Comparison of ENCODE assay signal across 8 mouse cellular contexts in genomic region chr15:79075658-79076365, GRCm38 (mm10). TPM values are rescaled to one million over a fixed set of nuclear protein-coding genes. Genes with fewer than 3 reads are reported as not detected.
DNase-seq lines count a peak whose midpoint lies in the region; ATAC-seq and TF ChIP-seq lines count a peak whose summit lies in the region.

No protein-coding gene starts in this region.

- no peak for TF ChIP-seq CTCF in left cerebral cortex, adult 2 months (IDR thresholded peaks at IDR 0.05)
- no peak for TF ChIP-seq CTCF in midbrain, postnatal 0 days (IDR thresholded peaks at IDR 0.05)

- H3K9ac ChIP-seq in hindbrain, embryonic 16.5 days (ENCODE audit: low read depth, low read length): peak overlapping the region; percentile 84
- H3K9ac ChIP-seq in midbrain, postnatal 0 days (replicated peaks; ENCODE audit: low read length, poor library complexity, severe bottlenecking): peak overlapping the region; percentile 63

- no peak for ATAC-seq in hindbrain, embryonic 16.5 days
- no peak for ATAC-seq in midbrain, postnatal 0 days (ENCODE audit: low FRiP score)

- no peaks in the 10 kb centered on the region for H3K27me3 ChIP-seq in embryonic facial prominence, embryonic 10.5 days (replicated peaks; ENCODE audit: low read depth, poor library complexity, severe bottlenecking)
- no peaks in the 10 kb centered on the region for H3K27me3 ChIP-seq in hindbrain, embryonic 16.5 days (replicated peaks; ENCODE audit: control insufficient read depth, insufficient read depth, low read length)
- H3K27me3 ChIP-seq in midbrain, postnatal 0 days (ENCODE audit: insufficient read depth, low read length): no peaks in the 10 kb centered on the region

- peak overlapping the region; percentile 97 for H3K4me3 ChIP-seq in left cerebral cortex, adult 2 months
- peak overlapping the region; percentile 97 for H3K4me3 ChIP-seq in embryonic facial prominence, embryonic 10.5 days
- peak overlapping the region; percentile 67 for H3K4me3 ChIP-seq in hindbrain, embryonic 16.5 days (ENCODE audit: low read length)
- peak overlapping the region; percentile 68 for H3K4me3 ChIP-seq in midbrain, postnatal 0 days (ENCODE audit: low read depth, low read length)

- H3K4me2 ChIP-seq in hindbrain, embryonic 16.5 days (ENCODE audit: low read length): peak overlapping the region; percentile 91
- H3K4me2 ChIP-seq in midbrain, postnatal 0 days (ENCODE audit: low read depth, low read length, poor library complexity, severe bottlenecking): peak overlapping the region; percentile 86

- peaks cover 21% of the 10 kb centered on the region for H3K4me1 ChIP-seq in embryonic facial prominence, embryonic 10.5 days
- peaks cover 17% of the 10 kb centered on the region for H3K4me1 ChIP-seq in hindbrain, embryonic 16.5 days (ENCODE audit: control insufficient read depth, insufficient read depth, low read depth, low read length)
- H3K4me1 ChIP-seq in midbrain, postnatal 0 days (ENCODE audit: insufficient read depth, low read length): no peaks in the 10 kb centered on the region

- peak overlapping the region; percentile 83; the same call in 1 of the 2 replicates for H3K27ac ChIP-seq in left cerebral cortex, adult 2 months
- H3K27ac ChIP-seq in embryonic facial prominence, embryonic 10.5 days (replicated peaks): peak overlapping the region; percentile 85
- no peak overlapping the region for H3K27ac ChIP-seq in hindbrain, embryonic 16.5 days (ENCODE audit: low read depth, low read length)
- H3K27ac ChIP-seq in midbrain, postnatal 0 days (ENCODE audit: low read depth, low read length): 0 out of 2 replicates have a peak overlapping the region, but pooled peaks have one; percentile 49

- intact Hi-C loops in left cerebral cortex, adult 2 months (cut with DNase I): no loop called here

- WGBS in embryonic facial prominence, embryonic 10.5 days: 38% methylated on average over 15 of the region's 15 CpGs
- WGBS in hindbrain, embryonic 16.5 days: 37% methylated on average over 15 of the region's 15 CpGs
- WGBS in midbrain, postnatal 0 days: 45% methylated on average over 15 of the region's 15 CpGs

- H3K9me3 ChIP-seq in embryonic facial prominence, embryonic 10.5 days: no peaks in the 10 kb centered on the region
- H3K9me3 ChIP-seq in hindbrain, embryonic 16.5 days (ENCODE audit: control insufficient read depth, low read length): no peaks in the 10 kb centered on the region
- no peaks in the 10 kb centered on the region for H3K9me3 ChIP-seq in midbrain, postnatal 0 days (ENCODE audit: low read length)

- DNase-seq in left cerebral cortex, adult 2 months (ENCODE audit: extremely low spot score in 1 of 2, low spot score in 2 of 2): no peak
- DNase-seq in left cerebral cortex, adult 18-20 months (ENCODE audit: low spot score in 2 of 2): no peak
- DNase-seq in embryonic facial prominence, embryonic 10.5 days (ENCODE audit: low spot score): no peak
- no peak for DNase-seq in midbrain, postnatal 0 days (ENCODE audit: low spot score)
- no peak for DNase-seq in thymus, postnatal 10 days (ENCODE audit: low spot score in 2 of 2)
- DNase-seq in adipocyte (ENCODE audit: low spot score): no peak
- no peak for DNase-seq in right cerebral cortex, postnatal 4 days

- peaks cover 49% of the 10 kb centered on the region for H3K36me3 ChIP-seq in embryonic facial prominence, embryonic 10.5 days (replicated peaks)
- H3K36me3 ChIP-seq in hindbrain, embryonic 16.5 days (ENCODE audit: control insufficient read depth, insufficient read depth, low read length): peaks cover 31% of the 10 kb centered on the region
- H3K36me3 ChIP-seq in midbrain, postnatal 0 days (ENCODE audit: insufficient read depth, low read length): peaks cover 27% of the 10 kb centered on the region

RNA-seq across cellular contexts. Expression of gene Eif3l, which starts 0.8 kb away (rescaled TPM):
- 10 to 100 TPM; 62.5 to 66.6 TPM for total RNA-seq in left cerebral cortex, adult 2 months (2021)
- total RNA-seq in left cerebral cortex, adult 18-20 months (2021): 10 to 100 TPM; 66.5 to 68.2 TPM
- 280 and 287 TPM in 2 replicates for polyA plus RNA-seq in embryonic facial prominence, embryonic 10.5 days (2016; fragmentation: Nextera tagmentation; extraction: Ambion mirVana)
- polyA plus RNA-seq in hindbrain, embryonic 16.5 days (2015; fragmentation: Nextera tagmentation; extraction: Ambion mirVana): 174 and 177 TPM in 2 replicates
- 197 and 205 TPM in 2 replicates for total RNA-seq in midbrain, postnatal 0 days (2014; rRNA removed)
- 160 and 168 TPM in 2 replicates for polyA plus RNA-seq in midbrain, postnatal 0 days (2015; fragmentation: Nextera tagmentation; extraction: Ambion mirVana)

RNA-seq across cellular contexts. Expression of gene Ankrd54, which starts 13.1 kb away (rescaled TPM):
- total RNA-seq in left cerebral cortex, adult 2 months (2021): 10 to 100 TPM; 19.7 to 19.8 TPM
- 10 to 100 TPM; 17.8 to 24.9 TPM for total RNA-seq in left cerebral cortex, adult 18-20 months (2021)
- 57.7 and 61.8 TPM in 2 replicates for polyA plus RNA-seq in embryonic facial prominence, embryonic 10.5 days (2016; fragmentation: Nextera tagmentation; extraction: Ambion mirVana)
- polyA plus RNA-seq in hindbrain, embryonic 16.5 days (2015; fragmentation: Nextera tagmentation; extraction: Ambion mirVana): 50.0 and 54.0 TPM in 2 replicates
- 53.5 and 57.5 TPM in 2 replicates for total RNA-seq in midbrain, postnatal 0 days (2014; rRNA removed)
- 44.5 and 45.5 TPM in 2 replicates for polyA plus RNA-seq in midbrain, postnatal 0 days (2015; fragmentation: Nextera tagmentation; extraction: Ambion mirVana)

RNA-seq across cellular contexts. Expression of gene Micall1, which starts 32.9 kb away (rescaled TPM):
- total RNA-seq in left cerebral cortex, adult 2 months (2021): 10 to 100 TPM; 22.8 to 23.2 TPM
- total RNA-seq in left cerebral cortex, adult 18-20 months (2021): 10 to 100 TPM; 22.2 to 26.8 TPM
- polyA plus RNA-seq in embryonic facial prominence, embryonic 10.5 days (2016; fragmentation: Nextera tagmentation; extraction: Ambion mirVana): 7.3 and 7.4 TPM in 2 replicates
- polyA plus RNA-seq in hindbrain, embryonic 16.5 days (2015; fragmentation: Nextera tagmentation; extraction: Ambion mirVana): 11.6 and 13.9 TPM in 2 replicates
- 33.4 and 35.5 TPM in 2 replicates for total RNA-seq in midbrain, postnatal 0 days (2014; rRNA removed)
- polyA plus RNA-seq in midbrain, postnatal 0 days (2015; fragmentation: Nextera tagmentation; extraction: Ambion mirVana): 8.9 and 10.3 TPM in 2 replicates

RNA-seq across cellular contexts. Expression of gene Galr3, which starts 34.1 kb away (rescaled TPM):
- under 1 TPM in 1 of 2 experiments, not detected in 1; 0.84 TPM for total RNA-seq in left cerebral cortex, adult 2 months (2021)
- total RNA-seq in left cerebral cortex, adult 18-20 months (2021): under 1 TPM; 0.82 to 0.98 TPM
- polyA plus RNA-seq in embryonic facial prominence, embryonic 10.5 days (2016; fragmentation: Nextera tagmentation; extraction: Ambion mirVana): not detected in 2 replicates
- 0.14 TPM in 1 of 2 replicates, not detected in the other for polyA plus RNA-seq in hindbrain, embryonic 16.5 days (2015; fragmentation: Nextera tagmentation; extraction: Ambion mirVana)
- 3.3 and 3.9 TPM in 2 replicates for total RNA-seq in midbrain, postnatal 0 days (2014; rRNA removed)
- polyA plus RNA-seq in midbrain, postnatal 0 days (2015; fragmentation: Nextera tagmentation; extraction: Ambion mirVana): 0.25 and 0.32 TPM in 2 replicates

RNA-seq across cellular contexts. Expression of gene H1f0, which starts 47.6 kb away (rescaled TPM):
- total RNA-seq in left cerebral cortex, adult 2 months (2021): 10 to 100 TPM; 80.4 to 81.1 TPM
- total RNA-seq in left cerebral cortex, adult 18-20 months (2021): 10 to 100 TPM; 79.6 to 93.8 TPM
- polyA plus RNA-seq in embryonic facial prominence, embryonic 10.5 days (2016; fragmentation: Nextera tagmentation; extraction: Ambion mirVana): 371 and 392 TPM in 2 replicates
- 200 and 206 TPM in 2 replicates for polyA plus RNA-seq in hindbrain, embryonic 16.5 days (2015; fragmentation: Nextera tagmentation; extraction: Ambion mirVana)
- total RNA-seq in midbrain, postnatal 0 days (2014; rRNA removed): 132 and 136 TPM in 2 replicates
- 135 and 144 TPM in 2 replicates for polyA plus RNA-seq in midbrain, postnatal 0 days (2015; fragmentation: Nextera tagmentation; extraction: Ambion mirVana)
